Mouse (Mus musculus) spleen, adult 2 months (tissue): ENCODE data around the gene Daam2.

Experiments used
- CTCF ChIP-seq: fragments of 200-500 bp; IDR thresholded peaks from 2 replicates; pipeline ENCODE4 v1.5.1; 2011; ENCODE audit warnings: mild to moderate bottlenecking, inconsistent platforms; ENCODE audit not compliant: insufficient read depth, insufficient read length, insufficient replicate concordance; ENCODE audit errors: extremely low read depth
- POLR2A ChIP-seq: fragments of 200-500 bp; IDR thresholded peaks from 2 replicates; pipeline ENCODE4 v1.6.1; 2011; ENCODE audit warnings: low read depth, low read length, inconsistent platforms

DNA sequence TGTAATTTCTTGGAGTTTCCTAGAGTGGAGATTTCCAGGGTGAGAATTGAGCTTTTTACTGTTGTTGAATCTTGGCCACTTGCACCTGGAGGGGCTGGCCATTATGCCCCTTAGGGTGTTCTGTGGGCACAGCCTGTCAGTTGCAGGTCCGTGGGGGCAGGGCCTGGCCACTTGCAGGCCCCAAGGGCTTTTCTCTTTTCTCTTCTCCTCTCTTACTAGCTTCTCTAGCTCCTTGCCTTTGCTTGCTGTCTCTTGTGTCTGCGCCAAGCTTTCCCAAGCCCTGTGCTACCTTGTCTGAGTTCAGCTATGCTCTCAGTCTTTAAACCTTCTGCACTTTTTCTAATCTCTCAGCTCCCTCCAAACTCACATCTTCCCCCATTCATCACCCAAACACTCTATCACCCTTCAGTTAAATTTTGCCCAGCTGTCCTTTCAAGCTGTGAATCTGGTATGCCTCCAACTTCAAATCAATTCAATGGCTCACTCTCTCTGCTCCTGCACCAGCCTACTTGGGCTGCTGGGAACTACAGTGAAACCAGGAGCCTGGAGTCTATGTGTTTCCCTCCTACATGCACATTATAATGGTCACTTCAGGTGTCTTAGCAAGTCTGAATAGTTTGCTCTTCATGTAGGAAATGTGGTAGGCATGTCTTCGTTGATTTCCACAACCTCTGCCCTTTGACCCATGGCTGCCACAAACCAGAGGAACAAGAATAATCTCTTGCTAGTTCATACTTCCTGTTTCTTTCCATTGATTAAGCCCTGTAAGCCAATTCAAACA is 141.7 kb downstream of the Daam2 start:
- TF ChIP-seq POLR2A, result no peak
- TF ChIP-seq CTCF, result no peak
